10 mouse cellular contexts compared by ENCODE assay signal in genomic region chr1:52676621-52677020, GRCm38 (mm10). TPM values are rescaled to one million over a fixed set of nuclear protein-coding genes. Genes with fewer than 3 reads are reported as not detected.
DNase-seq lines count a peak whose midpoint lies in the region; ATAC-seq and TF ChIP-seq lines count a peak whose summit lies in the region.
"Had no signal": no experiment of that assay in that cellular context is flagged by ENCODE, and none has a peak within 500 bp of the region (broad histone marks: within the 10 kb centered on the region; RNA-seq: fewer than 3 reads in every experiment).

No protein-coding gene starts in this region.

- peak; percentile 84; the same call in 1 of the 2 replicates for TF ChIP-seq EP300 in heart, postnatal 0 days (IDR thresholded peaks at IDR 0.05; ENCODE audit: low read depth)

- H3K4me1 ChIP-seq in heart, postnatal 0 days (ENCODE audit: control insufficient read depth, insufficient read depth): peaks cover 16% of the 10 kb centered on the region
- H3K4me1 ChIP-seq in lung, embryonic 14.5 days (ENCODE audit: insufficient read depth): peaks cover 11% of the 10 kb centered on the region

- H3K27me3 ChIP-seq in heart, postnatal 0 days (ENCODE audit: control insufficient read depth, insufficient read depth, low read length): no peaks in the 10 kb centered on the region
- no peaks in the 10 kb centered on the region for H3K27me3 ChIP-seq in lung, embryonic 14.5 days (ENCODE audit: insufficient read depth, low read length)
- H3K27me3 ChIP-seq: CH12.LX; limb, embryonic 15.5 days had no signal

- no peaks in the 10 kb centered on the region for H3K36me3 ChIP-seq in heart, postnatal 0 days (replicated peaks; ENCODE audit: control insufficient read depth, insufficient read depth, low read length)
- H3K36me3 ChIP-seq in lung, embryonic 14.5 days (ENCODE audit: insufficient read depth): no peaks in the 10 kb centered on the region
- H3K36me3 ChIP-seq: limb, embryonic 15.5 days had no signal

- peak overlapping the region; percentile 69 for H3K27ac ChIP-seq in heart, postnatal 0 days (ENCODE audit: low read depth)
- peak overlapping the region; percentile 66; the same call in 1 of the 2 replicates for H3K27ac ChIP-seq in lung, embryonic 14.5 days (ENCODE audit: low read depth)
- H3K27ac ChIP-seq: limb, embryonic 15.5 days had no signal

- 0 out of 2 replicates have a peak, but pooled peaks have one; percentile 41 for ATAC-seq in cerebellum, adult (ENCODE audit: insufficient number of reproducible peaks, low FRiP score, low TSS enrichment)
- peak; percentile 70 for ATAC-seq in heart, postnatal 0 days (ENCODE audit: insufficient read depth, low read depth)
- peak; percentile 87 for ATAC-seq in lung, embryonic 14.5 days (ENCODE audit: insufficient read depth)

- H3K4me3 ChIP-seq in heart, postnatal 0 days (ENCODE audit: low read depth, low read length): no peak overlapping the region
- H3K4me3 ChIP-seq in lung, embryonic 14.5 days (ENCODE audit: low read depth, low read length): no peak overlapping the region
- H3K4me3 ChIP-seq: limb, embryonic 15.5 days had no signal

- no peak overlapping the region for H3K9ac ChIP-seq in heart, postnatal 0 days (replicated peaks; ENCODE audit: low read depth, low read length)
- H3K9ac ChIP-seq in lung, embryonic 14.5 days: no peak overlapping the region
- H3K9ac ChIP-seq: limb, embryonic 15.5 days had no signal

- intact Hi-C loops in gastrocnemius, postnatal 14 days (cut with DNase I; ENCODE audit: low total_unique reads): no loop called here

- 6% methylated on average over 3 of the region's 3 CpGs for WGBS in heart, postnatal 0 days
- WGBS in lung, embryonic 14.5 days: 25% methylated on average over 3 of the region's 3 CpGs

- DNase-seq in gastrocnemius, postnatal 10 days: peak; percentile 20
- DNase-seq in gastrocnemius, postnatal 14 days: no peak
- peak; percentile 69 for DNase-seq in heart, postnatal 0 days (ENCODE audit: low spot score)
- peak; percentile 96 for DNase-seq in lung, embryonic 14.5 days
- no peak for DNase-seq in thymus, postnatal 0 days (ENCODE audit: low spot score)
- DNase-seq in neural tube, embryonic 10.5 days (ENCODE audit: extremely low spot score, low spot score): no peak
- no peak for DNase-seq in layer of hippocampus, adult 9-11 months

- no peak overlapping the region for H3K4me2 ChIP-seq in heart, postnatal 0 days (ENCODE audit: low read depth, low read length)
- H3K4me2 ChIP-seq in lung, embryonic 14.5 days: no peak overlapping the region
- H3K4me2 ChIP-seq: limb, embryonic 15.5 days had no signal

- no peak for TF ChIP-seq CTCF in heart, postnatal 0 days (IDR thresholded peaks at IDR 0.05; ENCODE audit: low read depth)
- TF ChIP-seq CTCF in lung, embryonic 14.5 days (IDR thresholded peaks at IDR 0.05; ENCODE audit: low read depth): no peak

- no peaks in the 10 kb centered on the region for H3K9me3 ChIP-seq in heart, postnatal 0 days (replicated peaks; ENCODE audit: control insufficient read depth, low read length)
- H3K9me3 ChIP-seq in lung, embryonic 14.5 days (ENCODE audit: low read depth, low read length): no peaks in the 10 kb centered on the region; the same call in 1 of the 2 replicates
- H3K9me3 ChIP-seq: limb, embryonic 15.5 days had no signal

RNA-seq across cellular contexts. Expression of gene Nemp2, which starts 46.1 kb away (rescaled TPM):
- 1 to 10 TPM; 1.7 to 2.7 TPM for total RNA-seq in gastrocnemius, postnatal 10 days (2021)
- 1 to 10 TPM in 1 of 2 experiments, under 1 TPM in 1; 0.86 to 1.0 TPM for total RNA-seq in gastrocnemius, postnatal 14 days (2021)
- total RNA-seq in heart, postnatal 0 days (2014; rRNA removed; ENCODE audit: low replicate concordance): 3.6 and 6.6 TPM in 2 replicates
- polyA plus RNA-seq in heart, postnatal 0 days (2015; fragmentation: Nextera tagmentation; extraction: Ambion mirVana): 1.7 and 2.1 TPM in 2 replicates
- polyA plus RNA-seq in lung, embryonic 14.5 days (2014; fragmentation: Nextera tagmentation; extraction: Ambion mirVana): 12.2 and 14.3 TPM in 2 replicates
- 12.5 and 15.8 TPM in 2 replicates for polyA plus RNA-seq in thymus, postnatal 0 days (2015; fragmentation: Nextera tagmentation; extraction: Ambion mirVana)

RNA-seq across cellular contexts. Expression of gene Mfsd6, which starts 50.6 kb away (rescaled TPM):
- total RNA-seq in gastrocnemius, postnatal 10 days (2021): 1 to 10 TPM; 5.6 to 6.7 TPM
- 1 to 10 TPM; 6.1 to 6.4 TPM for total RNA-seq in gastrocnemius, postnatal 14 days (2021)
- total RNA-seq in heart, postnatal 0 days (2014; rRNA removed; ENCODE audit: low replicate concordance): 9.7 and 10.7 TPM in 2 replicates
- 1.7 and 2.0 TPM in 2 replicates for polyA plus RNA-seq in heart, postnatal 0 days (2015; fragmentation: Nextera tagmentation; extraction: Ambion mirVana)
- polyA plus RNA-seq in lung, embryonic 14.5 days (2014; fragmentation: Nextera tagmentation; extraction: Ambion mirVana): 3.1 and 3.9 TPM in 2 replicates
- 2.5 and 2.6 TPM in 2 replicates for polyA plus RNA-seq in thymus, postnatal 0 days (2015; fragmentation: Nextera tagmentation; extraction: Ambion mirVana)

Comparison
In these comparisons a context has a peak if more than half of its experiments do, and no peak if none do; other contexts are left out.
1. DNase-seq: peak in gastrocnemius, postnatal 10 days (single experiment), heart, postnatal 0 days (single experiment) and lung, embryonic 14.5 days (single experiment); none in gastrocnemius, postnatal 14 days (single experiment), thymus, postnatal 0 days (single experiment), neural tube, embryonic 10.5 days (single experiment) and layer of hippocampus, adult 9-11 months (single experiment).
2. Peak in every context shown above with its lines, with median percentiles within 50 percentile points of each other: ATAC-seq.